Mouse (Mus musculus) G1E (cell line): ENCODE data around the gene Kank2.
"Not testable (repeated sequence)": the region's sequence is repeated elsewhere in the genome, so short reads cannot be mapped to it uniquely, and the experiment has no call there.

Source experiments
- CTCF ChIP-seq: IDR thresholded peaks from 2 replicates; pipeline ENCODE4 v1.5.1; 2012; ENCODE audit warnings: low read depth, low read length, inconsistent platforms, mixed read lengths
- GATA1 ChIP-seq: IDR thresholded peaks from 2 replicates; pipeline ENCODE4 v1.6.1; 2012; ENCODE audit warnings: borderline replicate concordance, low read length, inconsistent platforms, mixed read lengths
- GATA2 ChIP-seq: IDR thresholded peaks from 2 replicates; pipeline ENCODE4 v1.6.1; 2012; ENCODE audit warnings: low read depth, low read length, inconsistent platforms, borderline replicate concordance
- POLR2AphosphoS5 ChIP-seq: IDR thresholded peaks from 2 replicates; pipeline ENCODE4 v1.6.1; 2012; ENCODE audit warnings: low read depth, low read length, inconsistent platforms; ENCODE audit not compliant: insufficient replicate concordance
- TAL1 ChIP-seq: conservative IDR thresholded peaks from 2 replicates; pipeline ENCODE4 v1.6.1; 2012; ENCODE audit warnings: low read depth, low read length, inconsistent platforms, mixed read lengths

DNA sequence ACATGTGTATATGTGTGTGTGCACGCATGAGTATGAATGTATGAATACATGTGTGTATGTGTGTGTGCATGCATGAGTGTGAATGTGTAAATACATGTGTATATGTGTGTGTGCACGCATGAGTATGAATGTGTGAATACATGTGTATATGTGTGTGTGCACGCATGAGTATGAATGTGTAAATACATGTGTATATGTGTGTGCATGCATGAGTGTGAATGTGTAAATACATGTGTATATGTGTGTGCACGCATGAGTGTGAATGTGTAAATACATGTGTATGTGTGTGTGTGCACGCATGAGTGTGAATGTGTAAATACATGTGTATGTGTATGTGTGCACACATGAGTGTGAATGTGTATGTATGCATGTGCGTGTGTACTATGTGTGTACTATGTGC lies 5.0 kb downstream of the Kank2 start:
- TF ChIP-seq POLR2AphosphoS5, GATA2, CTCF, TAL1, GATA1: not testable (repeated sequence)
